Comparison of ENCODE assay signal across 15 mouse cellular contexts in genomic region chr5:74250947-74251346, GRCm38 (mm10). TPM values are rescaled to one million over a fixed set of nuclear protein-coding genes. Genes with fewer than 3 reads are reported as not detected.
A peak's percentile ranks its signal among the peaks of the same experiment; 100 is the strongest.
DNase-seq lines count a peak whose midpoint lies in the region; ATAC-seq and TF ChIP-seq lines count a peak whose summit lies in the region.
"Had no signal": no experiment of that assay in that cellular context is flagged by ENCODE, and none has a peak within 500 bp of the region (broad histone marks: within the 10 kb centered on the region; RNA-seq: fewer than 3 reads in every experiment).

No protein-coding gene starts in this region.

- H3K4me1 ChIP-seq in embryonic facial prominence, embryonic 10.5 days = peaks cover 65% of the 10 kb centered on the region
- peaks cover 20% of the 10 kb centered on the region for H3K4me1 ChIP-seq in limb, embryonic 14.5 days (ENCODE audit: control insufficient read depth, insufficient read depth, low read length)

- no peak overlapping the region for H3K4me2 ChIP-seq in limb, embryonic 14.5 days (replicated peaks; ENCODE audit: low read depth, low read length, severe bottlenecking)
- H3K4me2 ChIP-seq: hindbrain, embryonic 12.5 days had no signal

- DNase-seq in kidney, postnatal 25 days = peak; percentile 15 to 54
- no peak for DNase-seq in kidney, postnatal 36 days
- peak; percentile 33 for DNase-seq in ZHBTc4 (ENCODE audit: low read depth, low spot score)
- DNase-seq in embryonic facial prominence, embryonic 10.5 days (ENCODE audit: low spot score) = no peak
- DNase-seq in limb, embryonic 14.5 days (ENCODE audit: low spot score) = no peak
- DNase-seq in frontal cortex, postnatal 10 days (ENCODE audit: low spot score in 2 of 2) = no peak
- DNase-seq in urinary bladder, postnatal 36 days (ENCODE audit: low spot score in 2 of 2) = no peak
- DNase-seq: cerebellum, postnatal 36 days; heart, adult 18-20 months; kidney, adult 8-10 months; midbrain, embryonic 14.5 days; spleen, adult 18-20 months had no signal

- no peak for TF ChIP-seq POLR2A in limb, embryonic 14.5 days (IDR thresholded peaks at IDR 0.05; ENCODE audit: borderline replicate concordance, extremely low read depth, insufficient read depth, insufficient read length)

- WGBS in embryonic facial prominence, embryonic 10.5 days = 62% methylated on average over 2 of the region's 2 CpGs
- 74% methylated on average over 2 of the region's 2 CpGs for WGBS in limb, embryonic 14.5 days

- ATAC-seq in limb, embryonic 14.5 days (ENCODE audit: low FRiP score, low read depth) = no peak

- H3K4me3 ChIP-seq in embryonic facial prominence, embryonic 10.5 days = no peak overlapping the region
- H3K4me3 ChIP-seq in limb, embryonic 14.5 days (replicated peaks; ENCODE audit: low read length) = no peak overlapping the region
- H3K4me3 ChIP-seq: hindbrain, embryonic 12.5 days had no signal

- H3K27me3 ChIP-seq in embryonic facial prominence, embryonic 10.5 days (replicated peaks; ENCODE audit: low read depth, poor library complexity, severe bottlenecking) = no peaks in the 10 kb centered on the region
- no peaks in the 10 kb centered on the region for H3K27me3 ChIP-seq in limb, embryonic 14.5 days (ENCODE audit: control insufficient read depth, insufficient read depth, low read length)
- H3K27me3 ChIP-seq: hindbrain, embryonic 12.5 days had no signal

- H3K9me3 ChIP-seq in embryonic facial prominence, embryonic 10.5 days = no peaks in the 10 kb centered on the region
- H3K9me3 ChIP-seq in limb, embryonic 14.5 days (ENCODE audit: control insufficient read depth, low read length) = no peaks in the 10 kb centered on the region
- H3K9me3 ChIP-seq: G1E; hindbrain, embryonic 12.5 days had no signal

- H3K36me3 ChIP-seq in embryonic facial prominence, embryonic 10.5 days (replicated peaks) = no peaks in the 10 kb centered on the region
- H3K36me3 ChIP-seq in limb, embryonic 14.5 days (ENCODE audit: control insufficient read depth, insufficient read depth, low read length) = no peaks in the 10 kb centered on the region
- H3K36me3 ChIP-seq: G1E; hindbrain, embryonic 12.5 days had no signal

- H3K27ac ChIP-seq in embryonic facial prominence, embryonic 10.5 days (replicated peaks) = peak overlapping the region; percentile 64; the same call in 1 of the 2 replicates
- 0 out of 2 replicates have a peak overlapping the region, but pooled peaks have one; percentile 15 for H3K27ac ChIP-seq in limb, embryonic 14.5 days (replicated peaks; ENCODE audit: low read depth, low read length)
- H3K27ac ChIP-seq: hindbrain, embryonic 12.5 days; macrophage had no signal

- no peak overlapping the region for H3K9ac ChIP-seq in limb, embryonic 14.5 days (ENCODE audit: low read depth, low read length, severe bottlenecking)
- H3K9ac ChIP-seq: hindbrain, embryonic 12.5 days had no signal

RNA-seq across cellular contexts. Expression of gene Rasl11b, which starts 55.9 kb away (rescaled TPM):
- polyA plus RNA-seq in embryonic facial prominence, embryonic 10.5 days (2016; fragmentation: Nextera tagmentation; extraction: Ambion mirVana) = 46.3 and 58.0 TPM in 2 replicates
- 111 and 146 TPM in 2 replicates for polyA plus RNA-seq in limb, embryonic 14.5 days (2012; rRNA removed)
- polyA plus RNA-seq in limb, embryonic 14.5 days (2014; fragmentation: Nextera tagmentation; extraction: Ambion mirVana) = 102 and 116 TPM in 2 replicates
- polyA plus RNA-seq: macrophage had no signal

Comparison
In these comparisons a context has a peak if more than half of its experiments do, and no peak if none do; other contexts are left out.
1. DNase-seq: peak in kidney, postnatal 25 days (2 of 2) and ZHBTc4 (single experiment); none in kidney, postnatal 36 days (0 of 2), embryonic facial prominence, embryonic 10.5 days (single experiment), limb, embryonic 14.5 days (single experiment), frontal cortex, postnatal 10 days (0 of 2) and urinary bladder, postnatal 36 days (0 of 2).